Mouse (Mus musculus): ENCODE measurements at regions not wholly inside any gene's neighbourhood (a gene's known extent, or its start where the extent isn't known, plus 50 kb on each side); places are given as distances from the start of the nearest gene placed in this dataset.

DNA sequence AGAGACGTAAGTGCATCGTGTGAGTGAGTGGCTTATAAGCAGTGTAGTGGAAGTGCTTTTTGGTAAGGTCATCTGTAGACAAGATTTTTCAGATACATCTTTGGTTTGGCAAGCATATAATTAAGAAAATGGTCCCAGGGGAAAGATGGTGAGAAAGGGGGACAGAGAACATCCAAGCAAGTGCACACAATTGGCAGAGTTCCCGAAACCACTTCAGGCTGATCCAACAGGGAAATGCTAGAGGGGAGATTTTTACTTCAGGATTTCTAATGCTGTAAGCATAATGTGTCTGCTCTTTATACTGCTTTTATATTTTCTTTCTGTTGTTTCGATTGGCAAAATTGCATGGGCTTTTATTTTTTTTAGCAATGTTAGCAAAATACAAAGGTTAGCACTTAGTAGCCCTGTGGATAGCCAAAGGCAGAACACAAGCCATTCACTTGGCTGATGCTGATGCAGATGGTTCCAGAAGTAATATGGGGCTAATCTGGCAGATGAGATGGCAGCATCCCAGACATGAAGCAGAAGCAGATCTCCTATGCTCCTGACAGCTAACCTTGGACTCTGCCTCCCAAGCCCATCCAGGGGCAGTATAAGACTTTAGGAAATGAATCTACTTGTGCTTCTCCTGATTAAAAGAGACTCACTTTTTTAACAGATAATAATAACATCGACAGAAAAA lies 3782.0 kb upstream of the Gm7489 start:
- Histone ChIP-seq H3K4me1 (ENCODE audit: control insufficient read depth, insufficient read depth) (no peaks in the 10 kb centered on the region), H3K9ac (replicated peaks; ENCODE audit: low read depth, low read length) (no peak overlapping the region), H3K27me3 (ENCODE audit: control insufficient read depth, insufficient read depth, low read length) (no peaks in the 10 kb centered on the region), H3K36me3 (replicated peaks; ENCODE audit: control insufficient read depth, insufficient read depth, low read length) (no peaks in the 10 kb centered on the region), H3K4me2 (ENCODE audit: low read depth, low read length) (no peak overlapping the region), H3K4me3 (ENCODE audit: low read depth, low read length) (no peak overlapping the region), H3K27ac (ENCODE audit: low read depth) (no peak overlapping the region), H3K9me3 (replicated peaks; ENCODE audit: control insufficient read depth, low read length) (no peaks in the 10 kb centered on the region)
- no peak for ATAC-seq (ENCODE audit: insufficient read depth, low read depth)
- TF ChIP-seq CTCF (IDR thresholded peaks at IDR 0.05; ENCODE audit: low read depth): no peak
- no peak for TF ChIP-seq EP300 (IDR thresholded peaks at IDR 0.05; ENCODE audit: low read depth)
- no peak for DNase-seq (ENCODE audit: low spot score)
- WGBS: 58% methylated on average over 5 of the region's 5 CpGs

DNA sequence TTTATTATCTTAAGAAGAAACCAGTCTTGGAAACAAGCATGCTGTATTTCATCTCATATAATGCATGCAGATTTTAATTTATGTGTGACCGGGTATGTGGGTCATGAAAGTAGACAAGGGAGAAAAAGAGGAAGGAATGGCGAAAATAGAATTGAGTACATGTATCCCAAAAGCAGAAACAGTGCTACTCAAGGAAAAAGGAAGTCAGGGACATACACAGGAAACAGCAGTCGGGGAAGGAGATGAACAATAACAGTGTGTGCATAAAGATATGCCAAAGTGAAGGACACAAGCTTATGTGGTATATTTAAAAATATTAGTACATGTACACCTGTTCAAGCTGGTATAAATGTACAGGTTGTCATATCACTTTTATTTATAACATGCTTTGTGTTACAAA lies 3775.8 kb upstream of the Gm7489 start:
- DNase-seq (ENCODE audit: low spot score): no peak
- WGBS: 43% methylated on average over 3 of the region's 3 CpGs
- Histone ChIP-seq H3K27me3 (ENCODE audit: control insufficient read depth, insufficient read depth, low read length) (no peaks in the 10 kb centered on the region), H3K4me1 (ENCODE audit: control insufficient read depth, insufficient read depth) (no peaks in the 10 kb centered on the region), H3K9ac (replicated peaks; ENCODE audit: low read depth, low read length) (no peak overlapping the region), H3K36me3 (replicated peaks; ENCODE audit: control insufficient read depth, insufficient read depth, low read length) (no peaks in the 10 kb centered on the region), H3K9me3 (replicated peaks; ENCODE audit: control insufficient read depth, low read length) (no peaks in the 10 kb centered on the region), H3K4me2 (ENCODE audit: low read depth, low read length) (no peak overlapping the region), H3K4me3 (ENCODE audit: low read depth, low read length) (no peak overlapping the region), H3K27ac (ENCODE audit: low read depth) (no peak overlapping the region)
- ATAC-seq (ENCODE audit: insufficient read depth, low read depth): no peak
- TF ChIP-seq CTCF (IDR thresholded peaks at IDR 0.05; ENCODE audit: low read depth): no peak
- no peak for TF ChIP-seq EP300 (IDR thresholded peaks at IDR 0.05; ENCODE audit: low read depth)

DNA sequence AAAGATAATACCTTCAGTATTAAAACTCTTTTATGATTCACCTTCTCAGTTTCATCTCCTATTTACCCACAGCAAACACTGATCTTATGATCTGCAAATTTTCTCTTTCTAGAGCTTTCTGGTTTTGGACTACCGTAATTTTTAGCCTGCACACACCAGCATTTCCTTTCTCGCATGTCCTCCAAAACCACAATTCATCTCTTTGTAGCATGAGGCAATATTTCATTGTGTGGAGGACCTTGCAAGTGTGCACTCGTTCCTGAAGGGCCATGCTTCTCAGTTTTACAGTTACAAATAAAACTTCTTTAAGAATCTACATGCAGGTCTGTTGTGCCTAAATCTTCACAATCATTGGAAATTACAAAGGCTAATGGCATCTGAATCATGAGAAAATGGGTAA lies 3730.8 kb upstream of the Gm7489 start:
- no peak overlapping the region for H3K27ac ChIP-seq (ENCODE audit: low read depth)
- no peak overlapping the region for H3K4me2 ChIP-seq (ENCODE audit: low read depth, low read length)
- ATAC-seq (ENCODE audit: insufficient read depth, low read depth): no peak
- no peaks in the 10 kb centered on the region for H3K9me3 ChIP-seq (replicated peaks; ENCODE audit: control insufficient read depth, low read length)
- H3K4me3 ChIP-seq (ENCODE audit: low read depth, low read length): no peak overlapping the region
- H3K27me3 ChIP-seq (ENCODE audit: control insufficient read depth, insufficient read depth, low read length): no peaks in the 10 kb centered on the region
- no peaks in the 10 kb centered on the region for H3K4me1 ChIP-seq (ENCODE audit: control insufficient read depth, insufficient read depth)
- H3K9ac ChIP-seq (replicated peaks; ENCODE audit: low read depth, low read length): no peak overlapping the region
- no peak for DNase-seq (ENCODE audit: low spot score)
- no peaks in the 10 kb centered on the region for H3K36me3 ChIP-seq (replicated peaks; ENCODE audit: control insufficient read depth, insufficient read depth, low read length)
- 68% methylated on average over 3 of the region's 3 CpGs for WGBS
- TF ChIP-seq EP300 (IDR thresholded peaks at IDR 0.05; ENCODE audit: low read depth) (no peak), CTCF (IDR thresholded peaks at IDR 0.05; ENCODE audit: low read depth) (no peak)

DNA sequence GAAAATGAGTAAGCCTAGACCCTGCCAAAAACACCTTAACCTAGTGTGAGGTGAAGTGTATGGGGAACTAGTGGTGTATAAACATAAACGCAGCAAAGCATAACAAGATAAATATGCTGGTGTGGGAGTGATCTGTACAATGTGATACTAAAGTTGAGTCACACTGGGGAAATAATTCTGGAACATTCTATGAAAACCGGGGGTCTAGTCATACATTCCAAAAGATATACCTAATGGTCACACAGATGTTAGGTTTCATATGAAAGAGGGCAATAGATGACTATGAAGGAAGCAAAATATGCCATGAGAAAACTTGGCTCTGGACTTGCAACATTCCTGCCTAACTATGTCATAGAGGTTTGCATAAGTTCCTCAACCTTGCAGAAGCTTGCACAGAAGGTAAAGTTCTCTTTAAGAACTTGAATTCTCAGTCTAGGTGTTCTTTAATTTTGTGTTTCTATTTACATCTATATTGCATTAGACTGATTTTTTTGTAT lies 3712.4 kb upstream of the Gm7489 start:
- DNase-seq (ENCODE audit: low spot score): no peak

DNA sequence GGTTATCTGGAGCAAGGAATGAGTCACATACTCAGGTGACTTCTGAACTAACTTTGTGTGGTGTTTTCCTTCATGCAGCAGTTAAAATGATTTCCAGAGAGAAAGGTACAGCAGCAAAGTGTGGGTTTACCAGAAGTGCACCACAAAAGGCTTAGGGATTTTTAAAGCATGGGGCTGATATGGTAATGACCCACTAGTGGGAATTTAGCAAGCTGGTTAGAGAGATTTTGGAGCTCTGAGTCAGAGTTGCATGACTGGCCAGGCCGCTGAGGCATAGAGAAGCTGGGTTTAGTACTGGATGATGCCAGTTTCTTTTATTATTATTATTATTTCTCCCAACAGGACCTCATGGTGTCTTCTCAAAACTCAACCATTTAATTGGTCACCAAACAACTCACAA lies 3701.5 kb upstream of the Gm7489 start:
- 79% methylated on average over 1 of the region's 1 CpGs for WGBS
- DNase-seq (ENCODE audit: low spot score): no peak

More for the DNA sequence above, 3712.4 kb upstream of the Gm7489 start:
- Histone ChIP-seq H3K36me3 (replicated peaks; ENCODE audit: control insufficient read depth, insufficient read depth, low read length) (no peaks in the 10 kb centered on the region), H3K27ac (ENCODE audit: low read depth) (no peak overlapping the region), H3K4me1 (ENCODE audit: control insufficient read depth, insufficient read depth) (no peaks in the 10 kb centered on the region), H3K9ac (replicated peaks; ENCODE audit: low read depth, low read length) (no peak overlapping the region), H3K9me3 (replicated peaks; ENCODE audit: control insufficient read depth, low read length) (no peaks in the 10 kb centered on the region), H3K4me2 (ENCODE audit: low read depth, low read length) (no peak overlapping the region), H3K27me3 (ENCODE audit: control insufficient read depth, insufficient read depth, low read length) (no peaks in the 10 kb centered on the region), H3K4me3 (ENCODE audit: low read depth, low read length) (no peak overlapping the region)
- no peak for TF ChIP-seq CTCF (IDR thresholded peaks at IDR 0.05; ENCODE audit: low read depth)
- no peak for TF ChIP-seq EP300 (IDR thresholded peaks at IDR 0.05; ENCODE audit: low read depth)
- 46% methylated on average over 2 of the region's 2 CpGs for WGBS
- ATAC-seq (ENCODE audit: insufficient read depth, low read depth): no peak

More for the DNA sequence above, 3701.5 kb upstream of the Gm7489 start:
- no peaks in the 10 kb centered on the region for H3K36me3 ChIP-seq (replicated peaks; ENCODE audit: control insufficient read depth, insufficient read depth, low read length)
- H3K4me1 ChIP-seq (ENCODE audit: control insufficient read depth, insufficient read depth): no peaks in the 10 kb centered on the region
- H3K9ac ChIP-seq (replicated peaks; ENCODE audit: low read depth, low read length): no peak overlapping the region
- no peaks in the 10 kb centered on the region for H3K27me3 ChIP-seq (ENCODE audit: control insufficient read depth, insufficient read depth, low read length)
- peaks cover 7% of the 10 kb centered on the region; the same call in 1 of the 2 replicates for H3K9me3 ChIP-seq (replicated peaks; ENCODE audit: control insufficient read depth, low read length)
- no peak for ATAC-seq (ENCODE audit: insufficient read depth, low read depth)
- no peak overlapping the region for H3K4me2 ChIP-seq (ENCODE audit: low read depth, low read length)
- no peak for TF ChIP-seq CTCF (IDR thresholded peaks at IDR 0.05; ENCODE audit: low read depth)
- no peak for TF ChIP-seq EP300 (IDR thresholded peaks at IDR 0.05; ENCODE audit: low read depth)
- H3K4me3 ChIP-seq (ENCODE audit: low read depth, low read length): no peak overlapping the region
- H3K27ac ChIP-seq (ENCODE audit: low read depth): no peak overlapping the region
